Mouse (Mus musculus): ENCODE data around the gene Cenpe.

Cenpe gene

GRCm38 (mm10) chr3:135280669-135281415, 68.5 kb downstream of the Cenpe start, which contains the start of gene Bdh2:
Gene Bdh2, plus strand, starts transcription at chr3:135281221.
- DNase-seq (ENCODE audit: low spot score in 2 of 2), result peak; percentile 55 to 71

- DNase-seq (ENCODE audit: low spot score in 2 of 2), result no peak
Measured at GRCm38 (mm10) chr3:135281701-135282100, 69.4 kb downstream of the Cenpe start.

DNA sequence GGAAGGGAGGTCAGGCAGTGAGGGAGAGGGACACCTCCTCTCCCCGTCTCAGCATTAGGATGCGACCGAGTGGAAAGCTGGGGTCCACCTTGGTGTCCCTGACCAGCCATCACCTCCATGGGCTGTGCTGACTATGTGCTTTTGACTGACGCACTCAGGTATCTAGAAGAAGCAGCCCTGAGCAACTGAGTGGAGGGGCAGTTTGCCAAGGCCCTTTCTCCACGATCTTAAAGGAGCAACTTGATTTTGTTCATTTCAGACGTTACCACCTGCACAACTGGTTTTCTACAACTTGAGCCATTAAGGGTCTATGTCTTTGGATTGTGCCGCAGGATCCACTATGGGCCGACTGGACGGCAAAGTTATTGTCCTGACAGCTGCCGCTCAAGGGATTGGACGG, 72.9 kb downstream of the Cenpe start:
- DNase-seq (ENCODE audit: low spot score in 2 of 2), result no peak

- DNase-seq (ENCODE audit: low spot score in 2 of 2), result no peak
Measured at GRCm38 (mm10) chr3:135285807-135286206, 73.5 kb downstream of the Cenpe start.

DNA sequence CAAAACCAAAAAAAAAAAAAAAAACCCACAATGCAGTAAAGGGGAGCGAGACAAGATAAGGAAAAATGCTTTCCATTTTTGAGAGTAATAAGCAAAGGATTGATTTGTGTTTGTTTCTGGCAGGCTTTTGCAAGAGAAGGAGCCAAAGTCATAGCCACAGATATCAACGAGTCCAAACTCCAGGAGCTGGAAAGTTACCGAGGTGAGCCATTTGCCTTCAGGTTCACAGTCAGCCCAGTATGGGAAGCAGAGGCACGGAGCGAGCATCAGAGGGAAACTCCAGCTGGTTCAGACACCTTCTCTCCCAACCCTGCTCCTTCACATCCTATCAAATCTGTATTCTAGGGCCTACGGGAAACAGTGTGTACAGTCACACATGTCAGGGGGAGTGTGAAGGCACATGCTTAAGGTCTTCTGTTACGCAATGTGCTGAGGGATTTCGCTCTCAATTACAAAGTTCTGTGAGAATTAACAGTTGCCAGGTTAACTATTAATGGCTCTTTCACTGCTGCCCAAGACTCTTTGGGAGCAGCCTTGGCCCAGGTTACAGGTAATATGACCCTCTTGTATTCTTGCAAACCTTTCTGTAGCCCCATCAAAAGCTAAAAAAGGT, 75.9 kb downstream of the Cenpe start:
- no peak for DNase-seq (ENCODE audit: low spot score in 2 of 2)

- DNase-seq (ENCODE audit: low spot score in 2 of 2), result no peak
Measured at GRCm38 (mm10) chr3:135289148-135289547, 76.8 kb downstream of the Cenpe start.

DNA sequence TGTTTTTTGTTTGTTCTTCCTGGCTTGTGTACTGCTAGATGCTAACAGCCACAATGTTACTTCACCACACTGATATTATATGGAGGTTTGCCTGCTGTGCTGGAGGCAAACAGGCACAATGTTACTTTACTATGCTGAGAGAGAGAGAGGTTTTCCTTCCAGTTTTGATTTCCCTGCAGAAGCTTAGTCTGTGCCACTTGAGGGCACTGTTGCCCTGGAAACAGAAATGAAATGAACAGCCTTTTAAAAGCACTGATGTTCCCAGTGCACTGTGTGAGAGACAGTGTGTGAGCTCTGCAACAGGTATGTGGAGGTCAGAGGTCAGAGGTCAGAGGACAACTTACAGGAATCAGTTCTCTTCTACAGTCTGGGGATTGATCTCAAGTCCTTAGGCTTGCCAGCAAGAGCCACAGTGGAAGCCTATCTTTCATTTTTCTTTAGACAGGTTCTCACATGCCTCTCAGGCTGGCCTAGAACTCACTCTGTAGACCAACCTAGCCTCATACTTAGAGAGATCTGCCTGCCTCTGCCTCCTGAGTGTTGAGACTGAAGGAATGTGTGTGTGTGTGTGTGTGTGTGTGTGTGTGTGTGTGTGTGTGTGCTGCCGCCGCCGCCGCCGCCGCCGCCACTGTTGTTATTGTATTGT, 78.0 kb downstream of the Cenpe start:
- peak; percentile 34 to 60 for DNase-seq (ENCODE audit: low spot score in 2 of 2)

- no peak for DNase-seq (ENCODE audit: low spot score in 2 of 2)
Measured at GRCm38 (mm10) chr3:135293703-135294102, 81.4 kb downstream of the Cenpe start.

DNA sequence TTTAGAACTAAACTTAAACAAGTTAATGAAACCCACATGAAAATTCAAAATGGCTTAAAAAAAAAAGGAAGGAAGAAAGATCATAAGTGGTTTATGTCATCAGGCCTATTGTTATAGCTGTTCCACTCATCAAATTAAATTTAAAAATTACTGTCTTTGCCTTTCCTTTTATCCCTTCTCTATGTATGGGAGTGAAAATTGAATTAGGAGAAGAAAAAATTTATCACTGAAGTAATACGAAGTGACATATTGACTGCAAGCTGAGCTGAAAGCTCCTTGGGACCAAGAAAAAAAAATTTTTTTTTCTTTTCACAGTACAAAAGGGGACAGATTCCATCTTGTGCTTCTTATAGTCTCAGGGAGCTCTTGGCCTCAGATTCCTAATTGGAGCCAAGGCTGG, 83.2 kb downstream of the Cenpe start:
- DNase-seq (ENCODE audit: low spot score in 2 of 2), result no peak

- DNase-seq (ENCODE audit: low spot score in 2 of 2), result no peak
Measured at GRCm38 (mm10) chr3:135298560-135298959, 86.2 kb downstream of the Cenpe start.

DNA sequence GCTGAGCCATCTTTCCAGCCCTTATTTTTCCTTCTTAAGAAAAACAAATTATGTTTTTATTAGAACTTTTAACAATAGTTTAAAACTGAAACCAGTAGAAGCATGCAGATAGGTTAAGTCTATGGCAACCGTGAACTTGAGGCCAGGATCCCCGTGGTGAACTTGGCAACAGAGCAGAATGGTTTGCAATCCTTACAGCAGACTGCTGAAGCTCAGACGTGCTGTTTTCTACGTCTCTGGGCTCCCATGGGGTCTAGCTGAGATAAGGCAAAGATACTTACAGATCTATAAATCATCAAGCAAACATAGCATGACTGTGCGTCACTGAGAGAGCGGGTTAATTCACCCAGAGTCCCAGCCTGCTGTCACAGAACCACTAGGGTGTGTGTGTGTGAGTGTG, 87.7 kb downstream of the Cenpe start:
- no peak for DNase-seq (ENCODE audit: low spot score in 2 of 2)

DNA sequence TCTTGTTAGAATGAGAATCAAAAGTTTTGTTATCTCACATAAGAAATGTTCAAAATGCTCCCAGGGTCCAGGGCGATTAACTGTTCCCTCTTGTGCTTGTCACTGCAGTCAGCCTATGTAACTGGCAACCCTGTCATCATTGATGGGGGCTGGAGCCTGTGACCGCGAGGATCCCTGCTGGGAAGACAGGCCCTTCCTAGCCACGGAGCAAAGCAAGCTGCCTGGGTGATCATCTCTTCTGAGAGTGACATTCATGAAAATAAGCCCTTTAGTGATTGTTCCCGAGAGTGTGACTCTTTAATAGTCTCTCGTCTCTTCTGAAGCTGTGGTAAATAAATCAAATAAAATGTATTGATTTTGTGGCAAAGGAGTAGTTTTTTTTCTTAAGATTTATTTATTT, 91.7 kb downstream of the Cenpe start:
- DNase-seq (ENCODE audit: low spot score in 2 of 2), result no peak

DNA sequence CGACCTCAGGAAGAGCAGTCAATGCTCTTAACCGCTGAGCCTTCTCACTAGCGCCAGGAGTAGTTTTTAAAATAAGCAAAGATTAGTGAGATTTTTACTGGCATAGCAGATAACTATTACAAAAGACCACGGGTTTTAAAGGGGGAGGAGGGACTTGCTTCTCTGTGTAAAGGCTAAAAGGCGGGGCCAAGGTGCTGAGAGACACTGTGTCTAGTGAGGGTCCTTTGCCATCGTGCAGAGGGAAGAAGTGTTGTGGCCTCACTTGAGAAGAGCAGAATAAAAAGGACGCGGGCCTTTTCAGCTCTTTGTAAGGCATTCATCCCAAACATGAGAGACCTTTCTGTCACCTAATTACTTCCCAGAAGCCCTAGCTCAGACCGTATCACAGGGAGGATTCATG, 92.2 kb downstream of the Cenpe start:
- no peak for DNase-seq (ENCODE audit: low spot score in 2 of 2)

- peak; percentile 28 to 49 for DNase-seq (ENCODE audit: low spot score in 2 of 2)
Measured at GRCm38 (mm10) chr3:135307411-135308259, 95.3 kb downstream of the Cenpe start, which contains the start of gene Slc9b2. Gene Slc9b2, plus strand, starts transcription at chr3:135307700.

DNA sequence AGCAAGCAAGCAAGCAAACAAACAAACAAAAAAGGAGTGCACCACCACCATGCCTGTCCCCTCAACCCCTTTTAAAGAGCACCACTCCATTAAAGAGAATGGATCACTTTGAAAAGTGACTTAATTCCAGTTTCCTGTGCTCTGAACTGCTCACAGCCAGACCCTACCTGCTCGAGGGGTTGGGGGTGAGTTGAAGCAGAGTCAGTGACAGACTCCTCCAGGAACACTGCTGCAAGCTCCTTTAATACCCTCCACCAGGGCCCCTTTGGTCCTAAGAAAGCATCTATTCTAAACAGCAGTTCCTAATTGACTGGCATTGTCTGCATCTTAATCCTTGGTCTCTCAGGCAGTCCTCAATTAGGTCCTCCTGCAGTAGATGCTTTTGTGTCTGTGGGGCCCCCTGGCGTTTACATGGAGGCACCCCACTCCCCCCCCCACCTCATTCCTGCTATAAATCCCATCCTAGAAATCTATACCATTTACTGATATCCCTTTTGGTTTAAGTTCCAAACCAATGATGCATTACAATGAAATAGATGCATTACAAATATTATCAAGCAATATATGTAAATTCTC, 100.7 kb downstream of the Cenpe start:
- no peak for DNase-seq (ENCODE audit: low spot score in 2 of 2)

GRCm38 (mm10) chr3:135313727-135314126, 101.4 kb downstream of the Cenpe start:
- no peak for DNase-seq (ENCODE audit: low spot score in 2 of 2)

DNA sequence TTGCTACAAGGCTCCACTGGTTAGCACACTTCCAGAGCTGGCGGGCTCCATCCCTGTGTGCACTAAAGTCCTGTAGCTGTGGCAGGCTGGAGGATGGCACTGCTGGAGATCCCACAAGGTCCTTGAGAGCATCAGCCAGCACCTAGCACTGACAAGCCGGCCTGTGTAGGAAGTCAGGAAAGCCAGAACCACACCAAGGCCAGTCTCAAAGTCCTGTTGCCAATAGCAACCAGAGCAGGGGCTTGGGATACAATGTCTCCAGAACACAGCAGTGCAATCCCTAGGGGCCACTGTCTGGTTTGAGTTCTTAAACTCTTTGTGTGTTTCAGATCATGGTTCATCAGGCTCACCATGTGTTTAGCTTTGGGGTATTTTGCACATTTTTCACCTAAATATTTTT, 102.5 kb downstream of the Cenpe start:
- no peak for DNase-seq (ENCODE audit: low spot score in 2 of 2)

- no peak for DNase-seq (ENCODE audit: low spot score in 2 of 2)
Measured at GRCm38 (mm10) chr3:135315720-135316425, 103.5 kb downstream of the Cenpe start.

DNA sequence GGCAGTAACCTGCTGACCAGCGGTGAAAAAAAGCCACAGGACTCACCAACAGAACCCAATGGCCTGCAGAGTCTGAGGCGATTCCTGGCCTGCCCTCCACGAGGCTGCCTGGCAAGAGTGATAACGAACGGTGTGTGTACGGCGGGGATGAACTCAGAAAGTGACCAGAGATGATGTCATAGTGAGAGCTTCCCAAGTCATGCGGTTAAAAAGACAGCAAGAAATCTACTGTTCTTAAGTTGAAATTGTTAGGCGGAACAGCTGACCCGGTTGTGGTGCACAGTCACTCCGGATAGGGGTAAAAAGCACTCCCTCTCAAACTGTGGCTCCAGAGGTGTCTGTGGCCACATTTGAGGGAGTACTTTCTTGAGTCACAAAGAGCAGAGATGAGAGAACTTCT, 106.0 kb downstream of the Cenpe start:
- DNase-seq (ENCODE audit: low spot score in 2 of 2), result no peak

Data from thymus, postnatal 10 days (tissue).